Mouse (Mus musculus) inflammation-experienced regulatory T-cells, adult 6 months (primary cell): ENCODE results near the gene C1rl. TPM values are rescaled to one million over a fixed set of nuclear protein-coding genes. Genes with fewer than 3 reads are reported as not detected.
A peak's percentile ranks its signal among the peaks of the same experiment; 100 is the strongest.
"Not testable (repeated sequence)": the region's sequence is repeated elsewhere in the genome, so short reads cannot be mapped to it uniquely, and the experiment has no call there.

Experiments used
- ATAC-seq: one replicate; pipeline ENCODE4 v1.8.0; 2017
- polyA plus RNA-seq, 3 experiments: library from polyadenylated mRNA; unstranded; fragments of 100-300 nt; shearing (Covaris generic); gene quantifications; one replicate each; pipeline ENCODE4 v1.2.1; 2017

Gene C1rl
- polyA plus RNA-seq, result not detected

GRCm38 (mm10) chr6:124492842-124493561 lies at the start of gene C1rl:
Gene C1rl (plus strand): TSS chr6:124493113.
- peak; percentile 46 for ATAC-seq

GRCm38 (mm10) chr6:124443338-124443737 lies 49.6 kb upstream of the C1rl start:
- no peak for ATAC-seq

GRCm38 (mm10) chr6:124446024-124446423 lies 46.9 kb upstream of the C1rl start:
- ATAC-seq, result no peak

GRCm38 (mm10) chr6:124446459-124446858 lies 46.5 kb upstream of the C1rl start:
- no peak for ATAC-seq

GRCm38 (mm10) chr6:124447356-124447755 lies 45.6 kb upstream of the C1rl start:
- ATAC-seq, result no peak

GRCm38 (mm10) chr6:124448186-124448852 lies 44.6 kb upstream of the C1rl start:
- no peak for ATAC-seq

- no peak for ATAC-seq
Measured at GRCm38 (mm10) chr6:124448959-124449667, 43.8 kb upstream of the C1rl start.

- no peak for ATAC-seq
Measured at GRCm38 (mm10) chr6:124449668-124450383, 43.1 kb upstream of the C1rl start.

GRCm38 (mm10) chr6:124451995-124452394 lies 40.9 kb upstream of the C1rl start:
- no peak for ATAC-seq

GRCm38 (mm10) chr6:124453756-124454155 lies 39.2 kb upstream of the C1rl start:
- ATAC-seq, result no peak

GRCm38 (mm10) chr6:124456243-124456642 lies 36.7 kb upstream of the C1rl start:
- ATAC-seq, result no peak

DNA sequence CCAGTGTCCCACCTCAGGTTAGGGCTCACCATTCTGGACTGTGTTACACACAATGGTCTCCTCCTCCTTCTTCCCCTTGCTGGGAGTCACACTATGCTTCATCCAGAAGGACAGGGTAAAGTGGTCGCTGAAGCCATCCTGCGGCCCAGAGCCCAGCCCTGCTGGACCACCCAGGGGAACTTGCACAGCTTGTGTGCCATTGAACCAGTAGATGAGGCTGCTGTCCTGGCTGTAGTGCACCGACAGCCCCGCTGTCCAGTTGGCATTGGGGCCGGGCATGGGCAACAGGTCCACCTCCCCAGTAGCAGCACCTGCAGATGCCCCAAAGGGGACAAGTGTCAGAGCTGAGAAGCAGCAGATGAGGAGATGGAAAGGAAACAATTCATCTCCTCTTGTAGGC lies 35.1 kb upstream of the C1rl start:
- no peak for ATAC-seq

GRCm38 (mm10) chr6:124458505-124458904 lies 34.4 kb upstream of the C1rl start:
- ATAC-seq, result no peak

GRCm38 (mm10) chr6:124459388-124459787 lies 33.5 kb upstream of the C1rl start:
- ATAC-seq, result no peak

GRCm38 (mm10) chr6:124463881-124464291 lies 29.0 kb upstream of the C1rl start:
- ATAC-seq, result no peak

GRCm38 (mm10) chr6:124464305-124465271 lies 28.3 kb upstream of the C1rl start, which contains the start of gene Clstn3:
Gene Clstn3 (minus strand): TSS chr6:124464794.
- ATAC-seq, result peak; percentile 48

GRCm38 (mm10) chr6:124465299-124465698 lies 27.6 kb upstream of the C1rl start:
- ATAC-seq, result no peak

- ATAC-seq, result no peak
Measured at GRCm38 (mm10) chr6:124465729-124466128, 27.2 kb upstream of the C1rl start.

- ATAC-seq, result no peak
Measured at GRCm38 (mm10) chr6:124471121-124471520, 21.8 kb upstream of the C1rl start.

- not testable (repeated sequence) for ATAC-seq
Measured at GRCm38 (mm10) chr6:124471783-124472638, 20.9 kb upstream of the C1rl start.

DNA sequence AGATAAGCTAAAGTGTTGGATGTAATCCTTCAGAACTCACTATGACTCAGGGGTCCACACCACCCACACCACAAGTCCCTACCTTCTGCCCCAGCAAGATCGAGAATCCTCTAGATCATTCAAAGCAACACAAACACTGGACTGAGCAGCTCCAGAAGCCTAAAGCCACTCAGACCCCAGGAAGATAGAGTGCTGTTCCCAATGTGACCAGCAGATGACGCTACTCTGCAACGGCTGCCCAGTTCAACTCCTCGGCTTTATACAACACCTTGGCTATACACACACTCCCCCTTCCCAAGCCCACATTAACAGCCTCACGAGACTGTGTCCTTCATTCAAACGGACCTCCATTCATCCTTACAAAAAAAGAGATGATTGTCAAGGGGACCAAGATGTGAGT lies 20.1 kb upstream of the C1rl start:
- no peak for ATAC-seq
